Mouse (Mus musculus): Measurements from ENCODE around the gene Cmpk1.
"Not testable (repeated sequence)": the region's sequence is repeated elsewhere in the genome, so short reads cannot be mapped to it uniquely, and the experiment has no call there.

Cmpk1 gene

GRCm38 (mm10) chr4:114986591-114987432 is at the start of gene Cmpk1:
Cmpk1 (minus strand) TSS chr4:114987241.
- DNase-seq, result peak; percentile 95

GRCm38 (mm10) chr4:115035043-115035442 is 48.0 kb upstream of the Cmpk1 start:
- no peak for DNase-seq

- no peak for DNase-seq
These were observed 33.0 kb upstream of the Cmpk1 start for GRCm38 (mm10) chr4:115019997-115020396.

DNA sequence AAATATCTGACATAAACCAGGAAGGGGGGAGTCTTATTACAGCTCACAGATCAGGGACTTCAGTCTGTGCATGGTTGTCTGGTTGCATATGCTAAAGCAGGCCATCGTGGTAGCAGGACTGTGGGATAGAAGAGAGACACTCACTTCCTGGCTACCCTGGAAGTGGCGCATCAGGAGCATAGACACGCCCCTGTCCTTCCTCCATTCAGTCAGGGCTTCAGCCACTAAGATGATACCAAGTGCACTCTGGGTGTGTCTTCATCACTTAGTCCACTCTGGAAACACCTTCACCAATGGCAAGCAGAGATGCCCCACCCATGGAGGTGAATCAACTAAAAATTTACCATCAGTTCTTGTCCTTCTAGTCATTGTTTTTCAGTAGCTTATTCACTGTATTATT is 27.2 kb upstream of the Cmpk1 start:
- DNase-seq, result no peak

- DNase-seq, result peak; percentile 53
These were observed 13.4 kb upstream of the Cmpk1 start for GRCm38 (mm10) chr4:115000429-115000795.

GRCm38 (mm10) chr4:114999773-115000428 is 12.9 kb upstream of the Cmpk1 start, which contains the start of gene Stil:
Stil (plus strand) TSS chr4:115000159.
- DNase-seq, result peak; percentile 99

- DNase-seq, result no peak
These were observed 12.4 kb upstream of the Cmpk1 start for GRCm38 (mm10) chr4:114999445-114999772.

GRCm38 (mm10) chr4:114997051-114997450 is 10.0 kb upstream of the Cmpk1 start:
- peak; percentile 33 for DNase-seq

GRCm38 (mm10) chr4:114994218-114994617 is 7.2 kb upstream of the Cmpk1 start:
- no peak for DNase-seq

DNA sequence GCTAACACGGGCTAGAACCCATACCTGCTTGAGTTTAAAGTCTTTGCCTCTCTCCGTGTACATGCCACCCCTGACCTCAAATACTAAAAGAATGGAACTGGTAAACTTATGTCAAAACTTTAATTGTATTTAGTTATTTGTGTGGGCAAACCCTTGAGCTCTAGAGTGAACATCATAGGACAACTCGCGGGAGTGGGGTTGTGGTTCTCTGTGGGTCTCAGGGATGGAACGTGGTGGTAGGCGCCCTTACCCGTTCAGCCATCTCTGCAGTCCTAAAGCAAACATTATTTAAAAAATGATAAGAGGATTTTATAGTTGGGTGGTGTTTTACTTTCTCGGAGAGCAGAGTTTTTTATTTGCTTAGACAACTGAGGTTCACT is 840 bp downstream of the Cmpk1 start:
- DNase-seq, result peak; percentile 45

- DNase-seq, result peak; percentile 18
These were observed 4.0 kb downstream of the Cmpk1 start for GRCm38 (mm10) chr4:114983020-114983419.

GRCm38 (mm10) chr4:114982619-114983018 is 4.4 kb downstream of the Cmpk1 start:
- no peak for DNase-seq

GRCm38 (mm10) chr4:114973229-114973740 is 13.8 kb downstream of the Cmpk1 start:
- no peak for DNase-seq

GRCm38 (mm10) chr4:114970736-114971135 is 16.3 kb downstream of the Cmpk1 start:
- no peak for DNase-seq

GRCm38 (mm10) chr4:114960881-114961280 is 26.2 kb downstream of the Cmpk1 start:
- DNase-seq, result not testable (repeated sequence)

- no peak for DNase-seq
These were observed 27.5 kb downstream of the Cmpk1 start for GRCm38 (mm10) chr4:114959533-114959932.

- no peak for DNase-seq
These were observed 28.3 kb downstream of the Cmpk1 start for GRCm38 (mm10) chr4:114958786-114959185.

- DNase-seq, result no peak
These were observed 28.8 kb downstream of the Cmpk1 start for GRCm38 (mm10) chr4:114958231-114958630.

- no peak for DNase-seq
These were observed 29.6 kb downstream of the Cmpk1 start for GRCm38 (mm10) chr4:114957403-114957802.

GRCm38 (mm10) chr4:114953172-114953571 is 33.9 kb downstream of the Cmpk1 start:
- no peak for DNase-seq

GRCm38 (mm10) chr4:114947852-114948481 is 39.1 kb downstream of the Cmpk1 start:
- no peak for DNase-seq

DNA sequence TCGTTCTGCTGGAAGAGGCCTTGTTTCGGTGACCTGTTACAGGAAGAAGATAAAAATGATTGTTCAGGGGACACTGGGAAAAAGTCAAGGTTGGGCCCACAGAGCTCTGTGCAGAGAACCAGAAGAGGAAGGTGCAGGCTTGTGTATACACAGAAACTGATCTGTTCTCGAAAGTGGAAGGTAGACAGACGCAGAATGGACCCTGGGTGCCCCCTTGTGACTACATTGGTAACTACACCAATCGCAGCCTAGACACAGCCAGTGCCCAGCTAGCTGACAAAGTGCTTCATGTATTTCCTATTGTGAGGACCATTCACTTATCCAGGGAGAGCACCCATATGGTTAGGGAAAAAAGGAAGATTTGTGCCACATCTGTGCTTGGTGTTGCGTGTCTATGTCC is 39.6 kb downstream of the Cmpk1 start:
- peak; percentile 78 for DNase-seq

GRCm38 (mm10) chr4:114946416-114946815 is 40.6 kb downstream of the Cmpk1 start:
- DNase-seq, result no peak

DNA sequence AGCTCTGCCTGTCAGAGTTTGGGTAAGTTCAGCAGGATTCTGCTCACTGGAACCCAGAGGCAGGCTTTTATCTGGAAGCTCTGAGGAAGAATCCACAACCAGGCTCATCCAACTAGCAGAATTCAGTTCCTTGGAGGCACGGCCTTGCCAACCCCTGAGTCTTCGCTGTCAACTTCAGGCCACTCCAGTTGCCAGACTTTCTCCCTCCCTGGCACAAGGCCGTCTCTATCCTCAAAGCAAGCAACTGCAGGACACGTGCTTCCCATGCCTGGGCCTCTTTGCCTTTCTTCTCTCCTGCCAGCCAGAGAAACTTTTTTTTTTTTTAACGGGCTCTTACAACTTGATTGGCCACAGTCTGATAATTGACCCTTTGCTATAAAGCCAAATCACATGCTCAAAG is 42.0 kb downstream of the Cmpk1 start:
- peak; percentile 27 for DNase-seq
